Mouse (Mus musculus): ENCODE measurements around the gene Mrtfa. TPM values are rescaled to one million over a fixed set of nuclear protein-coding genes. Genes with fewer than 3 reads are reported as not detected.

The Mrtfa gene
- total RNA-seq, 2 experiments from 2014 or later, result 23.7 to 26.2 TPM

DNA sequence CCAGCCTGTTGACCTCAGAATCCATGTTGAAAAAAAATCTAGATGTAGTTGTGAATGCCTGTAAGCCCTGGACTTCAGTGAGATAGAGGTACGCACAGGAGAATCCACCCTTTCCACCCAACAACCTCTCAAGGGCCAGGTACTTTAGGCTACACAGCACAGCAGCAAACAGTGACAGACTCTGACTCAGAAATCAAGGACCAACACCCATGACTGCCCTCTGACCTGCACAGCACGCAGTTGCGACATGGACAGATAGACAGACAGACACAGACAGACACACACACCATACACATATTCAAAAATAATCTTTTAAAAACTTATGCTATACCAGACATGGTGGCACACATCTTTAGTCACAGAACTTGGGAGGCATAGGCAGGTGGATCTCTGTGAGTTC, 34.7 kb downstream of the Mrtfa start:
- DNase-seq, result no peak

DNA sequence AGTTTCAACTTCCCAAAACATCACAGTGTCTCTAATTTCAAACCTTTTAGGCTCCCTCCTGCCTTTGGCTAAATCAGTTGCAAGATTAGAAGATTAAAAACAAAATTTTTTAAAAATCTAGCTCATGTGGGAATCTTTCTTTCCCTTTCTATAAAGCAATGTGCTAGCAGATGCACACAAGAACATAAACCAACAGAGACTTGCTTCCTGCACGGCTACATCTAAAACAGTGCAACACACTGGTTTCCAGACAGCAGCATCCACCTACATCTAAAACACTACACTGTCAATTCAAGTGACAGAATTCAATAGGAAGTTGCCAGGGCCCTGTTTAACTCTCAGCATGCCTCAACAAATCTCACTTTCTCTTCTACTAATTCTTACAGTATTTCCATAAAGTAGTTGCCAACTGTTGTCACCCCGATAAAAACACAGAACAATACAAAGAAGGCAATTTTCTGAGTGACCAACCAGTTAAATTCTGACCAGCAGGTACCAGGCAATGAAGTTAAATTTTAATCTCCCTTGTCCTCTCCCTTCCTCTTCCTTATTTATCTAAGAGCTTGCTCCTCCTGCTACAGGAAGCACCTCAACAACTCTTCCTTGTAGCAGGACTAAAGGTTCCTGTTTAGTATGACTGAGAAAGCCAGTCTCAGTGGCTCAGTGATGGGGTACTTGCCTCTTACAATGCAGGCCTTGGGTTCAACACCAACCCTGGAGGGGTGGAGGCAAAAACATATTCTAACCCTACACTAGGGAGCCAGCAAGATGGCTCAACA, 35.5 kb downstream of the Mrtfa start:
- no peak for DNase-seq

DNA sequence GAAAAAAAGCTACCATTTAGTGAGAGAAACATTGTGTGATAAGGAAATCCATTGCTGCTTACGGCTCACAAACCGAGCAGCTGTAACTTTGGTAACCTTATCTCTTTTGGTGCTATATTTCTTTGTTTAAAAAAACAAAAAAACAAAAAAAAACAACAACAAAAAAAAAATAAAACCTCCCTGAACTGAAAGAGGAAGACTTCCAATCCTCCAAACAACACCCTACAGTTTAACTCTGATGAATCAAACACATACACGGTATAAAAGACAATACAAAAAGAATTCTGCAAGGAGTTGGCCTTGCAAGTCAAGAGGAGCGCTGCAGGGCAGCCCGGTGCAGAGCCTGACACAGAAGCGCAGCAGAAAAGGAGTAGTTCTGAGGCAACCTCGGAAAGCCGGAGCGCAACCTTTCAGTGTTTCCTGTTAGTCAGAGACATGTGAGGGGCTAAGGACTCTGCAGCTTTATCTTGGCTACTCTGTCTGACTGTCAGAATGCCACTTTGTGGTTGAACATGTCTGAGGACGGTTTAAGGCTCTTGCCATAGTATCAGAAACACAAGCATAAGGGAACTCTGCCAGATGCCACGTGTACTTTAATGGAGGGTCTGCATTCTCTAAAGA, 48.5 kb downstream of the Mrtfa start:
- DNase-seq, result peak; percentile 26

DNA sequence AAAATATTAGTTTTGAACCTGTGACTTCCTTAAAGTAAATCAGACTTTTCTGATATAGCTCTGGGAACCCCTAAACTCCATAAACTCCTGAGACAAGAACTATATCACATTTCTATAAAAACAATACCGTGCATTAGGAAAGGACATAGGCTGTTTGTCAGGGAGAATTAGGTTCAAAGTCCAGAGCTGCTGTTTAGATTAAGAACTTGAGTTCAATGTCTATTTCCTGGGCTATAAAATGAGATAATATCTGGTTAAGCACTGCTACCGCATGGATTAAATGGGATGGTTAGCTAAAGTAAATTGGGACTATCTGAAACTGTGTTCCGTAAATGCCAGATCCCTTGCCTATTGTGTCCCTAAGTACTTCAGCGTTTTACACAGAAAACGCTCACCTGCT, 50.6 kb downstream of the Mrtfa start:
- no peak for DNase-seq

DNA sequence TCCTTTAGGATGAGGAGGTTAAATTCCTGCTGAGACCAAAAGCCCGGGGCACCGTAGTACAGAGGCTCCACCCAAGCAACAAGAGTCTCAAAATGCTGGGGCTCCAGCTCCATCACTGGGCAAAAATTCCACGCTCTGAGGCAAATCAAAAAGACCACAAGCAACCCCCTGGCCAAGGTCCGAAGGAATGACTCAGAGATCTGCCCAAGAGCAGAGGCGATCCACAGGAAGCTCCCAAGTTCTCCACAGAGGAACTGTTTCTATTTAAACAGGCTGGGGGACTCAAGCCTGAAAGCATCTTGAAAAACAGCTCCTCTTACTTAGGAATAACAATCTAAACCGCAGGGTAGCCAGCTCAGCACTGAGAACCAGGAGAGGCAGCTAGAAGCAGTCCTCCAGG, 53.3 kb downstream of the Mrtfa start:
- peak; percentile 39 for DNase-seq

DNA sequence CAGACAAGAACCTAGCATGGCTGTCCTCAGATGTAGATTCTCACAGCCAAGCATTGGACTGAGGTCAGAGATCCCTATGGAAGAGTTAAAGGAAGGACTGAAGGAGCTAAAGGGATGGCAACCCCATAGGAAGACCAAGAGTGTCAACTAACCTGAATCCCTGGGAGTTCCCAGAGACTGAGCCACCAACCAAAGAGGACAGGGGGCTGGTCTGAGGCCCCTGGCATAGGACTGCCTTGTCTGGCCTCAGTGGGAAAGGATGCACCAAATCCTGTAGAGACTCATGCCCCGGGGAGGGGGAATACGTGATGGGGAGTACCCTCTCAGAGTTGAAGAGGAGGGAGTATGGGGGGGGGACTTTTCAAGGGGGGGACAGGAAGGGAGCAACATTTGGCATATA, 56.8 kb downstream of the Mrtfa start:
- DNase-seq, result no peak

DNA sequence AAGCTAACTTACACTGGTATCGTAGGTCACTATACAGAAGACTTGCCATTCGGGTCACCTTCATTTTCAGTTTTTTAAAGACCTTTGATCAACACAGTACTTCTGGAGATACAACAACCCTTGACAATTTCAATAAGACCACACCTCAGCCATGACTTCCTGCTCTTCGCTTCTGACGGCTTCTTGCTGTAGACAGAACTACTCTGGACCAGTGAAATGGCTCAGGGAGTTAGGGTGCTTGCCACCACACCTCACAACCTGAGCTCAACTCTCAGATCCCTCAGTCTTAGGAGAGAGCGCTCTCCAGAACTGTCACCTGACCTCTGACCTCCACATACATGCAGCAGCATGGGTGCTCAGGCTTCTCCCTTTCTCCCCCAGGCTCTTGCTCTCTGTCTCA, 59.4 kb downstream of the Mrtfa start:
- no peak for DNase-seq

DNA sequence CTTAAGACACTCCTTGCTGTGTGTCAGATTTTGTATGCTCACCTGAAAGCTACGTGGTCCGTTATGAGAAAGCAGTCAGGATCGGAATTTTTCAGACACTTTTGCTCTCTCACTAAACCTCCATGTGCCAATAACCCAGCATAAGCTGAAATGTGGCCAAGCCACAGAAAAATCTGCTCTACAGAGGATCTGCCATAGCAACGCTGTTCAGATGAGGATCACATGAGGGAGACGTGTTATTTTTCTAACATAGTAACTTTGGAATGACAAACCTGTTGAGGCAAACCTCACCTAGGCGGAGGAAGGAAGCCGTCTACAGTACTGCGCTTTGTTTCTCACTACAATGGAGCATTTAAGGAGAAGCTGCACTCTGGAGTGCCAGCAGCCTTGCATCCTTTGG, 60.6 kb downstream of the Mrtfa start:
- DNase-seq, result no peak

DNA sequence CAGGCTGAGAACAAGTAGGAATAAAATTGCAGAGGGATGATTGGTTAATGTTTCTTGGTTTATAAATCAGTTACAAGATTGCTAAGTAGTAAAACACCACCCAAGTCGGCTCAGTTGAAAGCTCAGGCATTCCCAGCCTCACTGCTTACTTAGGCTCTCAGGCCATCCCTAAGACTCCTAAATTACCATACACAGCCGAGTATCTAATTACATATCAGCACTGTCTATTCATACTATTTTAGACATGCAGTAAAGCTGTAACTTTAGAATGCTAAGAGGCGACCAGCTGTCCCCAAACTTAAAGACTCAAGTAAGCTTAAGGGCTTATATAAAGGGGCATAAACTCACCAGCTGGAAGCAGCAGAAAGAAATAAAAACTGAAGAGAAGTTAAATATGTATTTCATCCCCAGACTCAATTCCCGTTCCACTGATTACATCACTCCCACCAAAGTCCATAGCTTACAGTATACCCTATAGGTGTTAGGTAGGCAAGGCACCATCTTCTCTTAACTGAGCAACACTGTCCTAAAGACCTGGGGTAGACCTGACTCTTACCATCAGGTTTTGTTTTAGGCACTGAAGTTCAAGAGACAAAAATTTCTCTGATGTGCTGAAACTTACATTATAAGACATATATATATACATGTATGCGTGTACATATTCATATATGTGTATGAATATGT, 62.3 kb downstream of the Mrtfa start:
- no peak for DNase-seq

DNA sequence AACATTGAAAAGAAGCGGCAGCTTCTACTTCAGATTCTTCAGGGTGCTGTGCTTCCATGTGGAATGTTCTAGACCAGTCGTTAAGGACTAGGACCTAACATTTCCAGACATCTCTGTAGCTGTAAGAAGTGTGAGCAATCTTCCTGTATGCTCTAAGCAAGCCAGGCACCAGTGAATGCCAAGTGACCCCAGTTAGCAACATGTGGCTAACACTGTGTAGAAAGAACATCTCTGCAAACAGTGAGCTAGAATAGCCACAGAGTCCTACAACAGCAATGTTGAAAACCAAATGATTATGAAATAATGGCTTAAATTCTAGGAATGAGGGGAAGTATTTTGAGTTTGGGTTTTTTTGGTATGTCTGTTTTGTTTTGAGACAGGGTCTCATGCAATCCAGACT, 66.3 kb downstream of the Mrtfa start:
- DNase-seq, result no peak

DNA sequence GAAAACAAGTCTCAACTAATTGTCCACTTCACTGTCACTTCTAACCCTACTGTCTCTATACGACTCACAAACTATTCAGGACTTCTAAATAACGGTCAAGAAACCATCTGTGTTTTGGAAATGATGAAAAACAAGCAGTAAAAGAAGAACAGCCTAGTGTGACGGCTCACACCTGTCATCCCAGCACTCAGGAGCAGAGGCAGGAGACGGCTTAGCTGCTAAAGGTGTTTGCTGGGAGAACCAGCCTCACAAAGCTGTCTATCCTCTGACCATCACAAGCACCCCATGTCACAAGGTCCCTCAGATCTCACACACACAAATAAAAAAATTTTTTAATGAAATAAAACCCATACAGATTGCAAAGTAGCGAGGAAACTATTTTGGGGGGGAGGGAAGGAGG, 67.4 kb downstream of the Mrtfa start:
- no peak for DNase-seq

DNA sequence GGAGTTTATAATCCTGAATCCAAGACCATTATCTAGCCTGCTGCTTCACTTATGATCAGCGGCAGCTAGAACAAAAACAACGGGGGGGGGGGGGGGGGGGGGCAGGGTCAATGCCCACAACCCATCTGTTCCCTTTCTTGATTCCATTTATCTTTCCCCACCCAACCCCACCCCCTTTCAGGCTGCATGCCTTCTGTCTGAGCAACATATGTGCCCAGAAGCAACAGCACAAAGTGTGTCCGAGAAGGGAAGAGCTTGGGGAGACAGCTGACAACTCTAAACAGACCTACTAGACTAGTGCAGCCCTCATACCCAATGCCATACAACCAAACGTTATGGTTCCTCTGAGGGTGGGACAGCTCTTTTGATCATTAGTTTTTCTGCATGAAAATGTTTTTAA, 68.0 kb downstream of the Mrtfa start:
- DNase-seq, result no peak

DNA sequence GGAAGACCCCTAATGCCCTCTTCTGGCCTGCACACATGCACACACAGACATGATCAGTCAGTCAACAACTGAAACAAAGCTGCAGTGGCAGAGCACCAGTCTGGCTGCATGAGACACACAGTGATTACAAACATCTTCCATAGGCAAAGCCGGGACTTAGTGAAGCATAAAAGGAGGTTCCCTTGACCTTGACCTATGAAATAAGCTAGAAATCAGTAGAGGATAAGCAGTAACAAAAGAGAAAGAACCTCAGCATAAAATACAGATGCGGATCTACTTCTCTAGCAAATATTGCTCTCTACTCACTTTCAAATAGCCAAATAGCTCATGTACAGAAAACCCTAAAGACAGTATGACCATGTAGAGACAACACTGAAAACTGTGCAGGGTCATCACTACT, 68.5 kb downstream of the Mrtfa start:
- peak; percentile 25 for DNase-seq

DNA sequence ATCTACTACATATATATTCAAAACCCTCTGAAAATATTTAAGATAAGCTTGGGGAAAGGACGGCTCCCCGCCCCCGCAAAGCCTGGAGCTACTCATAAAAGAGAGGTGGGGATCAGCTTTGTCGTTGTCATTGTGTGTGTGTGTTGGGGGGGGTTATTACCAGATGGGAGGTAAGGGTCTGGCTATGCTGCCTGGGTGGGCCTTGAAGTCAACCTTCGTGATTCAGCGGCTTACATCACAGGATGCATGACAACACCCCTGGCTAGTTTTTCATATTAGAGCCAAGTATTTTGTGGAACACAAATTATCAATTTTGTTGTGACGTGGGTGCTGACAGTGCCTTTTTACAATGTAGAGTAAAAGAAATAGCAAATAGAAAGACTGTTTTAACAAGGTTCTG, 69.6 kb downstream of the Mrtfa start:
- DNase-seq, result peak; percentile 41

DNA sequence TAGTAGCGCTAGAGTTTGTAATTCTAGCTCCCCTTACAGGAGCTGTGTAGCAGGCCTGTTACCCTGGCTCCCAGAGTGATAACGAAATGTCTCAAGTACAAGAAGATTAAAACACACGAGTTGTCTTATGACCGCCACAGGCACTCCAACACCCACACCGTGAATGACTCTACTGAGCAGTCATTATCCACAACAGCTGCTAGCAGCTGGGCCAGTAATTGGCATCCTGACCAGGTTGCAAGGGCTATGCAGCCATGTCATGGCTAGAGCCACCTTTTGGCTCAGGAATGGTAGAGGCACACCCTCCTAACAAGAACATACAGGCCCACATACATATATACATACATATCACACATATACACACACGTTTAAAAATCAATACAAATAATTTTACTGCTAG, 70.4 kb downstream of the Mrtfa start:
- no peak for DNase-seq

DNA sequence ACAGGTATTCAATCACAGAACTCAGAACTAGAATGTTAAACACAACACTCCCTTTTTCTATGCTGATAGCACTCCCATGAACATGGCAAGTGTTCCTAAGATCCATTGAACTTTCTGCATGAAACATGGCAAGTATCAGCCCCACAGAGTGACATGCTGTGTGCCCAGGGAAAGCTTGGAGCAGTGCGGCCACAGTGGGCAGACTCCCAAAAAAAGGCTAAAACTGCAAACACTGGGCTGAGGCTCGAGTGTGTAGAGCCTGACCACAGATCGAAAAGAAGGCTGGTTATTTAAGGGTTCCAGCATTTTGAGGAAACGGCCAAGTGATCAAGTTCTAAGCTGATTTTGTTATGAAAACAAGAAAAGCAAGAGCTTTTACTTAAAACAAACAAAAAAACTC, 72.3 kb downstream of the Mrtfa start:
- no peak for DNase-seq

DNA sequence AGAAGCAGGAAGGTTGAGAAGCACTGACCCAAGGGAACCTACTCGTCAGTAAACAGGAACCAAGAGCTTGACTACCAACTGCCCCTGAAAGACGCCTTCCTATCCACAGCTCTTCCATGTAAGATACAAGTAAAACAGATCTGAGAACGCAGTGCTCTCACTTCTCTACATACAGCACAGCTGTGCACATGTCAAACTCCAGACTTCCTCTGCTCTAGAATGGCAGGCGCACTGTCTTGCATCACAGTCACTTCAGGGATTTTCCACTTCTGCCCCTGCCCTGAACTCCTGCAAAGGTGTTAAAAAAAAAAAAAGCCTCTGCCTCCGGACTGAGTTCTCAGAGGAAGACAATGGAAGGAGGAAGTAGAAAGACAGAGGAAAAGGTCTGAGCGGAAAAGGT, 78.0 kb downstream of the Mrtfa start:
- DNase-seq, result no peak

DNA sequence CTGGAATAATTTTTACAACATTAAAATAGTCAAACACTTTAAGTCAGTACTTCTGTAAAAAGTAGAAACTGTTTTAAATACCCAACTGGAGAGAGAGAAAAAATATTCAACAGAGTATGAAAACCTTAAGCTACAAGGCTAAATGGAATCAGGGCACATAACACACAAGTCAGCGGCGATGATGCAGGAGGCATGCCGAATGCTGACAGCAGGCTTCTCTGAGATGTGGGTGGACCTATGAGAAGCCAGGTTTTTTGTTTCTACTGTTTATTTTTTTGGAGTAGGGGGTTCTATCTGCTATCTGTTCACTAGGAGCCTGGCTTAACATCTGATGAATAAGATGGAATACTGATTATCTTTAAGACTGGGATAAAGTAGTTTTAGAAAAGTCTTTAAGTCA, 80.2 kb downstream of the Mrtfa start:
- DNase-seq, result no peak

DNA sequence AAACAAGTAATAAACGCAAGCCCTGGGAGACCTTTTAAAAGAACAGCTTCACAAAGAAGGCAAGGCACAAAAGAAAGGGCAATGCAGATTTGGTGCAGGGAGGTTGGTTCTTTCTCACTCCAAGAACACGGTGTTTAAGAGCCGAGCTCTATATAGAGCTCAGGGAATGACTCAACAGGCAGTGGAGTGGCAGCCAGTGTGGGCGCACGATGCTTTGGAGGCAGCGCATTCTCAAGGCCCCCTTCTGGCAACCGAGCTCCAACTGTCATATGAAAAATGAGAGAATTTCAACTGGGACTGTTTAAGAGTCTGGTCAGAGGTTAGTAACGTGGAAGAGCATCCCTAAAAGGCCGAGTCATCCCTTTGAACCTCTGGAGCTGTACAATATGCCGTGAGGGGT, 84.6 kb downstream of the Mrtfa start:
- DNase-seq, result peak; percentile 61

DNA sequence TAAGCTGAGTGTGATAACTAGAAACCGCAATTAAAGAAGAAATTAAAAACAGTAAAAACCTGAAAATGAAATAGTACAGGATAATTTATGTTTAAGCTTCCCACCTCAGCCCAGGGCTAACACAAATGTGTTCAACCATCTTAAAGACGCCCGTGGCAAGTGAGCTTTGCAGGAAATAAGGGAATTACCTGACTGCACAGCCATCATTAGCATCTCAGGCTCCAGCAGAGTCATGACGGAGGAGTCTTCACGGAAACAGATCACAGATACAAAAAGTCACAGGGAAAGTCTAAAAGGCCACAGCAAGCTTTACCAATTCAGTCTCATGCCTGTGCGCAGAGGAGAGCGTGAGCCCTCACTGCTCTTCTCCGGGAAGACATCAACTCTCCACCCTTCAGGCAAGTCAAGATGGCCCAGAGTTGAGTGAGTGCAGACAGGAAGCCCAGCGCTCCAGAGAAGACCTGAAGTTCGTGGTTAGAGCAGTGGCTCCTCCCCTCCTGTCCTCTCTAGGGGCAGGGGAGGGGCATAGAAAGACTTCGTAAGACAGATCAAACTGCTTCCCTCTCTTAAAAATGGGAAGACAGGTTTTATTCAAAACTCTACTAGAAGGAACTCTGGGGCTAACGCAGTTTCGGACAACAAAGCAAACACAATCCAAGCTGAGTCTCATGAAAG, 85.8 kb downstream of the Mrtfa start:
- DNase-seq, result no peak

DNA sequence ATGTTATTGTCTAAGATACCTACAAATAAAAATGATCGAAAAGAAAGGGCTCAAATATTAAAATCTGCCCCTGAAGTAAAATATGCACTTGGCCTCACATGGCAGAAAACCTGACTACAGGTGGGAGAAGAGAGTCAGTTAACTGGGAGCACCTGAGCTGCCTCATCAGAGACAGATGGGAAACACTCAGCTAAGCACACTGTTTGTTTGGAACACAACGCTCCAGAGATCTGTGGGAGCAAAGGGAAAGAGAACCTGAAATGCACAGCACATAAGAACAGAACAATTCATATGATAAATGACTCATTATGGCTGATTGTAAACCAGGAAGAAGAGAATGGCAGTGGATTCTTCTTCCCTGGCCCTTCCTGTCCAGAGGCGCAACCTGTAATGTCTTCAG, 87.1 kb downstream of the Mrtfa start:
- DNase-seq, result no peak

DNA sequence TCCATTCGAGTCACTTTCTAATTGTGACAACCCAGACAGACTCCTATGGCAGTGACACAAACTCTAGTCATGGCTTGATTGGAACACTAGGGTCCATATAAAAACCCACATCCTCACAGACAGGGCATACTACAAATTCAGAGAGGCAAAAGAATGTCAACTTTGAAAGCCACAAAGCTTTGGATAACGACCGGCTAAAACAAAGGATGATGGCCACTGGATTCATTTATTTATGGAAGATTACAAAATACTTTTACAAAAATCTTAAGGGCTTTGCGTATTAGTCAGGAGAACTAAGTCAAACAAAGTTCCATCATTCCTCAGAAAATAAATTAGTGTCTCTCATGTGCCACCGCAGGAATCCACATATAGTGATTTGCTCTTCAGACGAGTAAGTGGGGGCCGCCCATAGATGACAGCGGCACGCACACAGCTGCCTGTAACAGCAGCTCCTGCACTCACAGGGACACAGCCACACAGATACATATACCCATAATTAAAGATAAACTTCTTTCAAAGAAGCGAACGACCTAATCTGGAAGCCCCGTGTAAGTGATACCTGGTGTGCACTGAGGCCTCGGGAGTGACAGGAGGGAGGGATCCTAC, 88.2 kb downstream of the Mrtfa start:
- DNase-seq, result no peak

DNA sequence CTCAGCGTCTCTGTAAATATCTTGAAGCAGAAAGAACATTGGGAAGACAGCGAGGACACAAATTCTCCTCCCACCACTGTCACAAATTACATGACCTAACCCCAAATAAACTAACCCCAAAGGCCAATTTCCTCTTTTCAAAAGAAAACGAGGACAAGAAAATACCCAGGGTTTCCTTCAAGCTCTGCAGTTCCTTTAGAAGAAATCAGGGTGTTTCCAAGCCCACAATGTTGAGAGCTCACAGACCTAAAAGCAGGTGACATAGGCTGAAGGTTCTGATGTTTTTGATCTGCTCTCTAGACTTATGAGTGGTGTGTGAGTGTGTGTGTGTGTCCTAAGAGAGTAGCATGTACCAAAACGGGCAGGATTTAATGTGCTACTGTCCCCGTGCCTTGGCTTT, 89.2 kb downstream of the Mrtfa start:
- DNase-seq, result no peak
